Mouse (Mus musculus) kidney, adult 8-10 months (tissue): ENCODE results near the gene Hist1h1e.
A peak's percentile ranks its signal among the peaks of the same experiment; 100 is the strongest.

Experiments used
- DNase-seq, 2 experiments: peaks; one replicate each; pipeline ENCODE4 v3.0.0; 2022

The Hist1h1e gene

GRCm38 (mm10) chr13:23622175-23622671, at the start of gene Hist1h1e:
TSS of gene Hist1h1e (minus strand) at chr13:23622558.
- DNase-seq = peak; percentile 84 to 87

GRCm38 (mm10) chr13:23662536-23662935, 40.2 kb upstream of the Hist1h1e start:
- no peak for DNase-seq

GRCm38 (mm10) chr13:23659636-23660366, 37.4 kb upstream of the Hist1h1e start:
- no peak for DNase-seq

GRCm38 (mm10) chr13:23630653-23631052, 8.3 kb upstream of the Hist1h1e start:
- DNase-seq = peak in 1 of 2 experiments; percentile 4

GRCm38 (mm10) chr13:23622861-23623450, 598 bp upstream of the Hist1h1e start:
- peak in 1 of 2 experiments; percentile 26 for DNase-seq

- peak; percentile 73 to 80 for DNase-seq
Measured at GRCm38 (mm10) chr13:23621532-23622174, 705 bp downstream of the Hist1h1e start.

- DNase-seq = peak; percentile 59 to 82
Measured at GRCm38 (mm10) chr13:23620733-23621531, 1.4 kb downstream of the Hist1h1e start, which contains the start of gene Hist1h2be. TSS of gene Hist1h2be (minus strand) at chr13:23621124.

- no peak for DNase-seq
Measured at GRCm38 (mm10) chr13:23620056-23620732, 2.2 kb downstream of the Hist1h1e start.

GRCm38 (mm10) chr13:23611638-23612037, 10.7 kb downstream of the Hist1h1e start:
- DNase-seq = no peak

GRCm38 (mm10) chr13:23610393-23610792, 12.0 kb downstream of the Hist1h1e start:
- DNase-seq = no peak

- no peak for DNase-seq
Measured at GRCm38 (mm10) chr13:23609844-23610243, 12.5 kb downstream of the Hist1h1e start.

GRCm38 (mm10) chr13:23609209-23609608, 13.1 kb downstream of the Hist1h1e start:
- DNase-seq = no peak

- no peak for DNase-seq
Measured at GRCm38 (mm10) chr13:23605052-23605451, 17.3 kb downstream of the Hist1h1e start.

GRCm38 (mm10) chr13:23604452-23604851, 17.9 kb downstream of the Hist1h1e start:
- DNase-seq = no peak

- DNase-seq = no peak
Measured at GRCm38 (mm10) chr13:23603182-23603699, 19.1 kb downstream of the Hist1h1e start.

GRCm38 (mm10) chr13:23597957-23598356, 24.4 kb downstream of the Hist1h1e start:
- DNase-seq = peak; percentile 47 to 76

- DNase-seq = no peak
Measured at GRCm38 (mm10) chr13:23595622-23596372, 26.6 kb downstream of the Hist1h1e start.

GRCm38 (mm10) chr13:23595185-23595584, 27.2 kb downstream of the Hist1h1e start:
- no peak for DNase-seq

GRCm38 (mm10) chr13:23593051-23593770, 29.1 kb downstream of the Hist1h1e start:
- peak in 1 of 2 experiments; percentile 29 for DNase-seq

- no peak for DNase-seq
Measured at GRCm38 (mm10) chr13:23592614-23593013, 29.7 kb downstream of the Hist1h1e start.
